Mouse (Mus musculus): Measurements from ENCODE around the gene Cks1b. TPM values are rescaled to one million over a fixed set of nuclear protein-coding genes. Genes with fewer than 3 reads are reported as not detected.

Cks1b gene
- polyA plus RNA-seq (2015; fragmentation: Nextera tagmentation; extraction: Ambion mirVana): 65.2 and 67.0 TPM in 2 replicates

DNA sequence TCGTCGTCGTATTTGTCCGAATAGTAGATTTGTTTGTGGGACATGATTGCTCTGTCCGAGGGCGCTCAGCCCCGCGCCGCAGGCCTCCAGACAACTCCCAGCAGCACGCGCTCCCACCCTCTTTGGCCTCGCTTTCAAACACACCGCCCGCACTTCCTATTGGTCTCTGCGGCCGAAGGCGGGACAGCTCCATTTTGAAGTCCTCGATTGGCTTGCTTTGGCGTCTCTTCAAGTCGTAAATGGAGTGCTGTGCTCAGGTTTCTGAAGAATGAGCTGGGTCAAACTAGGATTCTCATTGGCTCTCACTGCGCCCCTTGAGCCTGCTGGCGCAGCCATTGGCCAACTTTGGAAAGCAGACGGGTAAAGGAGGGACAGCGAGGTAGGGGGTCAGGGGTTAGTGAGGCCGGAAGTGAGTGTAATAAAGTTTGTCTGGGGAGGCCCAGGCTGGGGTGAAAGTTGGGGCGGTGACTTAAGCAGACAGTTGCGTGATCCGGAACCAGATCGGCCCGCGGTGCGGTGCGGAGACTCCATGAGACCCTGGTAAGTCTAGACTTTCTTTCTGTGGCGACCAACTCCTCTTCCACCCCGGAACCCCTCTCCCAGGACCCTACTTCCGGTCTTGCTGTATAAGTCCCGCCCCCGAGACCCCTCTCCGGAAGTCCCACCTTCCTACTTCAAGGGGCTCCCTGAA, at the start of gene Cks1b, which contains the start of gene Shc1:
Gene Cks1b (minus strand): TSS at position 214 of the 691 bp plus-strand sequence.
Gene Shc1 (plus strand): TSS at position 274 of the 691 bp plus-strand sequence.

DNA sequence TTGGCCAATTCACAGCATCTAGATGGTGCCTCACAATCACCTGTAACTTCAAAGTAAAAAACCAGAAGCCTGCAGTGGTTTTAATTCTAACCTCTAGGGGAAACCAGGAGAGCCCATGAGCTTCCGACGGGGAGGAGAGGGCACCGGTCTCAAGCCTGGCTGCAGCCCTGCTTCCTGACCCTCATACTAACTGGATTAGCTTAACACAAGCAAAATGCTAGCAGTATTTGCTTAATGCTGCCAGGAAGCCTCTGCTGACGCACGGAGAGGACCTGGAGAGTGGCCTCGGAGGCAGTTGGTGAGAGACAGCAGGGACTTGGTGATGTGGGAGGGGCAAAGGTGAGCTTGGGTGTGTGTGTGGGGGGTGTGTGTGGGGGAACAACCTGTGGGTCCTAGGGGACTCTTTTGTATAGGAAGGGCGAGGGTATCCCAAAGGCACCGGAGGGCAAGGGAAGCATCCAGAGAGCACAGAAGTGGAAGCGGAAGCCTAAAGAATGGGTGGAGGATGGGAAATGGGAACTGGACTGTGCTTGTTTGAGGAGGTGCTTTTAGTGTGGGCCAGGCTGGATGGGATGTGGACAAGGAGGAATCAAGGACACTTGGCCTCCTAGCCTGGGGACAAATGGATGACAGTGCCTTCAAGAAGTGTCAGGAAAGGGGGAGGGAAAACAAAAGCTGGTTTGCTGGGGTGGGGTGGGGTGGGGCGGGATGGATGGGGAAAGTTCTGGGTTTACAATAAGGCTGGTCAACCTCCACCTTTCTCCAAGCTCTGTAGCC, 36.4 kb upstream of the Cks1b start, which contains the start of gene Pmvk:
Gene Pmvk (plus strand): TSS at position 141 of the 777 bp plus-strand sequence.

DNA sequence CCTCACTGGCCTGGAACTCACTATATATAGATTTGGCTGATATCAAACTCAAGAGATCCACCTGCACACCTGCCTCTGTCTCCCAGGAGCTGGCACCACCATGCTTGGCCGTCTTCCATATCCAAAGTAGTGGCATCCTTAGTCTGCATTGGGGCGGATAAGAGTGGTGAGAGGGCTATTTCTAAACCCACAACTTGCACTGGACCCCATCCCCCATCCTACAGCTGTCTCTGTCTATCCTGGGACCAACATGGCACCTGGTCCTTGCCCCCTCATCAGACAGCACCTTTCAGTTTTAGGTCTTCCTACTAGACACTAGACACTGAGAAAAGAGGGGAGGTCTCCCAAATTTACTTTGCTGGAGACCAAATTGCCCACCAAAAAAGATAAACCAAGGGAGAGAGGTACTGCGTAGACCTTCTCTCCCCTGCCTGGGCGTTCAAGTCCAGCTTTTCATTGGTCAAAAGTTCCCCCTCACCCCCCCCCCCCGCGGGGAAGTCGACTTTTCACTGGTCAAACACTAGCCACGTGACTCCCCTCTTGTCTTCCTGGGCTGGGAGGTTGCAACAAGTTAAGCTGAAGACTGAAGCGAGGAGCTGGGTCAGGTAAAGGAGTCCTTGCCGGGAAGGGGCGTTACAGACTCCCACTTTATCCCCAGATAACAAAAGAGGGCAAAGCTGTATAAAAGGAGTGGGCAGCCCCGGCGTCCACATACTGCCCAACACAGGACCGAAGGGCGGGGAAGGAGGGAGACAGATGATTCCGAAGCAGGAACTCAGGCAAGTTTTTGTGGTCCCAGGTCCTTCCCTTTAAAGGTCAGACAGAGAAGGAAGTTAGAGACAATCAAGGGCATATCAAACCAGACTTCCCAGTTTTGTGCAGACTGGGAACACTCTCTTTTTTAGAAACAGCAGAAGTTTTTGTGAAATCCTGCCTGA, 18.3 kb upstream of the Cks1b start, which contains the start of gene Pbxip1:
Gene Pbxip1 (plus strand): TSS at position 531 of the 938 bp plus-strand sequence.

GRCm38 (mm10) chr3:89430171-89431159, 12.3 kb upstream of the Cks1b start, which contains the start of gene Pygo2:
Gene Pygo2 (plus strand): TSS chr3:89430214.

DNA sequence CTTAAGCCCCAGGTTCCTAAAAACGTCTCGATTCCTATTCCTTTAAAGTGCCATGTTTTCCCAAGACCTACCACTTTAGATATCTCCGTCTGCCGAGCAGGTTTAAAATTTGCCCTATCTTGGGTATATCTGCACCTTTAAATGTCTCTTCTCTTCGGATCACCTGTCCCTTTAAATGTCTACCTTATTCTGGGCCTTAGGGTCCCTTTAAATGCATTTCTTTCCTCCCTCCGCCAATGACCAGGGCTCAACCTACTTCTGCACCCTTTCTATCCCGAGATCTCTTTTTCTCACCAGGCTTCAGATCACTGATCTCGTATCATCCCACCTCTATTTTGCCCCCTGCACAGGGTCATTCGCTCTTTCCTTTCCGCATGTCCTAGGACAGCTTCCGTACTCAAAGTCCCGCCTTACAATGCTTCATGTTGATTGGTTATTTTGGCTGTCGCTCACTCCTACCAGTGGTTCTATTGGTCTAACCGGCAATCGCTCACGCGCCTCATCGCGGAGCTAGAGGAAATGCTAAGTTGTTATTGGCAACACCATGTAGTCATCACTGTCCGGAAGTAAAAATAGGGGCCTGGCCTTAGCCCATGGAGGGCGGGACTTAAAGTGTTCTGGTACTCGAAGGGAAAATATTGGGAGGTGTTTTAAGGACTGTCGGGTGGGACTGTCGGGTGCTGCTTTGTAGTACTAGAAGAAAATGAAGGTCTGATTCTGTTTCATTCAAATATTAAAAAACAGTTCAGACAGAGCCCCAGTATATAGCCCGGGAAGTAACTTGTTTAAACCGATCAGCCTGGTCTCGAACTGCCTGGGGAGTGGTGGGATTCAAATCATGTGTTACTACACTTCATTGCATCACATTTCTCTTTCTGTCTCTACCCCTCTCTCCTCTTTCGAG, 6.4 kb downstream of the Cks1b start, which contains the start of gene Flad1:
Gene Flad1 (minus strand): TSS at position 381 of the 904 bp plus-strand sequence.

GRCm38 (mm10) chr3:89402693-89403092, 15.5 kb downstream of the Cks1b start, which contains the start of gene Lenep:
Gene Lenep (minus strand): TSS chr3:89402793.

GRCm38 (mm10) chr3:89394006-89394893, 23.9 kb downstream of the Cks1b start, which contains the start of gene Zbtb7b:
Gene Zbtb7b (minus strand): TSS chr3:89394776.

Other genes with a start within 250 kb of the Cks1b start
- gene Scamp3, start 240.9 kb downstream of the Cks1b start, polyA plus RNA-seq (2015; fragmentation: Nextera tagmentation; extraction: Ambion mirVana): 157 and 167 TPM in 2 replicates
- gene Fam189b, start 235.2 kb downstream of the Cks1b start, polyA plus RNA-seq (2015; fragmentation: Nextera tagmentation; extraction: Ambion mirVana): 32.2 and 35.7 TPM in 2 replicates
- gene Gba, start 215.5 kb downstream of the Cks1b start, polyA plus RNA-seq (2015; fragmentation: Nextera tagmentation; extraction: Ambion mirVana): 44.1 and 48.5 TPM in 2 replicates
- gene Thbs3, start 203.2 kb downstream of the Cks1b start, polyA plus RNA-seq (2015; fragmentation: Nextera tagmentation; extraction: Ambion mirVana): 43.9 and 50.6 TPM in 2 replicates
- gene Mtx1, start 191.3 kb downstream of the Cks1b start, polyA plus RNA-seq (2015; fragmentation: Nextera tagmentation; extraction: Ambion mirVana): 160 and 167 TPM in 2 replicates
- 0.67 and 1.2 TPM in 2 replicates for gene Muc1, start 189.3 kb downstream of the Cks1b start, polyA plus RNA-seq (2015; fragmentation: Nextera tagmentation; extraction: Ambion mirVana)
- 272 and 290 TPM in 2 replicates for gene Krtcap2, start 172.4 kb downstream of the Cks1b start, polyA plus RNA-seq (2015; fragmentation: Nextera tagmentation; extraction: Ambion mirVana)
- gene Trim46, start 172.1 kb downstream of the Cks1b start, polyA plus RNA-seq (2015; fragmentation: Nextera tagmentation; extraction: Ambion mirVana): 48.0 and 58.9 TPM in 2 replicates
- gene Dpm3, start 159.0 kb downstream of the Cks1b start, polyA plus RNA-seq (2015; fragmentation: Nextera tagmentation; extraction: Ambion mirVana): 131 and 136 TPM in 2 replicates
- 56.5 and 58.8 TPM in 2 replicates for gene Slc50a1, start 147.8 kb downstream of the Cks1b start, polyA plus RNA-seq (2015; fragmentation: Nextera tagmentation; extraction: Ambion mirVana)
- gene Efna1, start 137.2 kb downstream of the Cks1b start, polyA plus RNA-seq (2015; fragmentation: Nextera tagmentation; extraction: Ambion mirVana): 7.1 and 9.8 TPM in 2 replicates
- gene Efna3, start 95.4 kb downstream of the Cks1b start, polyA plus RNA-seq (2015; fragmentation: Nextera tagmentation; extraction: Ambion mirVana): 90.5 and 99.5 TPM in 2 replicates
- gene Efna4, start 80.4 kb downstream of the Cks1b start, polyA plus RNA-seq (2015; fragmentation: Nextera tagmentation; extraction: Ambion mirVana): 2.2 and 2.3 TPM in 2 replicates
- gene Adam15, start 68.4 kb downstream of the Cks1b start, polyA plus RNA-seq (2015; fragmentation: Nextera tagmentation; extraction: Ambion mirVana): 77.7 and 84.5 TPM in 2 replicates
- gene Dcst2, start 56.4 kb downstream of the Cks1b start, polyA plus RNA-seq (2015; fragmentation: Nextera tagmentation; extraction: Ambion mirVana): 0.26 and 0.42 TPM in 2 replicates
- gene Dcst1, start 53.1 kb downstream of the Cks1b start, polyA plus RNA-seq (2015; fragmentation: Nextera tagmentation; extraction: Ambion mirVana): 1.4 and 1.6 TPM in 2 replicates
- gene Zbtb7b, start 23.6 kb downstream of the Cks1b start, polyA plus RNA-seq (2015; fragmentation: Nextera tagmentation; extraction: Ambion mirVana): 1.1 and 1.4 TPM in 2 replicates
- not detected in 2 replicates for gene Lenep, start 15.6 kb downstream of the Cks1b start, polyA plus RNA-seq (2015; fragmentation: Nextera tagmentation; extraction: Ambion mirVana)
- gene Flad1, start 6.5 kb downstream of the Cks1b start, polyA plus RNA-seq (2015; fragmentation: Nextera tagmentation; extraction: Ambion mirVana): 22.5 and 26.6 TPM in 2 replicates
- gene Shc1, start 60 bp upstream of the Cks1b start, polyA plus RNA-seq (2015; fragmentation: Nextera tagmentation; extraction: Ambion mirVana): 13.9 and 16.1 TPM in 2 replicates
- gene Pygo2, start 11.8 kb upstream of the Cks1b start, polyA plus RNA-seq (2015; fragmentation: Nextera tagmentation; extraction: Ambion mirVana): 33.8 and 34.4 TPM in 2 replicates
- gene Pbxip1, start 18.3 kb upstream of the Cks1b start, polyA plus RNA-seq (2015; fragmentation: Nextera tagmentation; extraction: Ambion mirVana): 25.3 and 29.2 TPM in 2 replicates
- 136 and 148 TPM in 2 replicates for gene Pmvk, start 36.2 kb upstream of the Cks1b start, polyA plus RNA-seq (2015; fragmentation: Nextera tagmentation; extraction: Ambion mirVana)
- gene Kcnn3, start 101.8 kb upstream of the Cks1b start, polyA plus RNA-seq (2015; fragmentation: Nextera tagmentation; extraction: Ambion mirVana): 9.1 and 11.3 TPM in 2 replicates

Measured in neural tube, postnatal 0 days (tissue).